Mouse (Mus musculus) E14TG2a.4 (cell line): Measurements from ENCODE around the gene Gramd1b.

Experiments used
- H3K27me3 ChIP-seq: 2 replicates; pipeline ENCODE4 v1.6.1; 2014; ENCODE audit warnings: low read length, control low read depth; ENCODE audit not compliant: insufficient read depth
- H3K36me3 ChIP-seq: 2 replicates; pipeline ENCODE4 v1.6.1; 2014; ENCODE audit warnings: low read length, control low read depth; ENCODE audit not compliant: insufficient read depth
- H3K4me1 ChIP-seq: replicated peaks from 2 replicates; pipeline ENCODE4 v1.6.1; 2014; ENCODE audit warnings: low read depth, low read length, control low read depth
- H3K4me3 ChIP-seq: replicated peaks from 2 replicates; pipeline ENCODE4 v1.5.1; 2014; ENCODE audit warnings: mild to moderate bottlenecking, low read length
- H3K9me3 ChIP-seq: 2 replicates; pipeline ENCODE4 v1.6.1; 2014; ENCODE audit warnings: low read length, control low read depth
- CTCF ChIP-seq: conservative IDR thresholded peaks from 2 replicates; pipeline ENCODE4 v1.5.1; 2014; ENCODE audit warnings: low read length
- NANOG ChIP-seq: IDR thresholded peaks from 2 replicates; pipeline ENCODE4 v1.6.1; 2014; ENCODE audit warnings: borderline replicate concordance, low read length, mixed read lengths
- POU5F1 ChIP-seq: IDR thresholded peaks from 2 replicates; pipeline ENCODE4 v1.6.1; 2014; ENCODE audit warnings: low read length, borderline replicate concordance

Gramd1b gene

GRCm38 (mm10) chr9:40477611-40478010, 53.6 kb downstream of the Gramd1b start:
- H3K4me3 ChIP-seq, result no peak overlapping the region
- TF ChIP-seq NANOG (no peak), POU5F1 (no peak), CTCF (no peak)

DNA sequence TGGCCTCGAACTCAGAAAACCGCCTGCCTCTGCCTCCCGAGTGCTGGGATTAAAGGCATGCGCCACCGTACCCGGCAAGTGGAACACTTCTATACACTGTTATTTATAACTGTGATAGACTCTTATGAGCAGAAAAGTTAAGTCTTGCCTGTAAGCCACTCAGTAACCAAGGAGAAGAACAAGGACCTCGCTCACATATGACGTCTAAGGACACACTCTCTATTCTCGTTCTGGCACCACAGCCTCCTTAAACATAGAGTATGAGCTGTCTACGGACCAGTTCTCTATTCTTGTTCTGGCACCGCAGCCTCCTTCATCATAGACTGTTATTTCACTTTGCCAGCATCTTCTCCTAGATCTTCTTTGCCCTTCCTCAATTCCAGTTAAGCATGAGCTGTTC, 55.1 kb downstream of the Gramd1b start:
- H3K9me3 ChIP-seq, result peaks cover 14% of the 10 kb centered on the region
- no peak overlapping the region for H3K4me3 ChIP-seq
- H3K4me1 ChIP-seq, result no peaks in the 10 kb centered on the region
- TF ChIP-seq NANOG (no peak), POU5F1 (no peak), CTCF (no peak)
- no peaks in the 10 kb centered on the region for H3K36me3 ChIP-seq
- H3K27me3 ChIP-seq, result no peaks in the 10 kb centered on the region

More at GRCm38 (mm10) chr9:40477611-40478010, 53.6 kb downstream of the Gramd1b start:
- Histone ChIP-seq H3K27me3 (no peaks in the 10 kb centered on the region), H3K9me3 (peaks cover 14% of the 10 kb centered on the region), H3K36me3 (no peaks in the 10 kb centered on the region), H3K4me1 (no peaks in the 10 kb centered on the region)

DNA sequence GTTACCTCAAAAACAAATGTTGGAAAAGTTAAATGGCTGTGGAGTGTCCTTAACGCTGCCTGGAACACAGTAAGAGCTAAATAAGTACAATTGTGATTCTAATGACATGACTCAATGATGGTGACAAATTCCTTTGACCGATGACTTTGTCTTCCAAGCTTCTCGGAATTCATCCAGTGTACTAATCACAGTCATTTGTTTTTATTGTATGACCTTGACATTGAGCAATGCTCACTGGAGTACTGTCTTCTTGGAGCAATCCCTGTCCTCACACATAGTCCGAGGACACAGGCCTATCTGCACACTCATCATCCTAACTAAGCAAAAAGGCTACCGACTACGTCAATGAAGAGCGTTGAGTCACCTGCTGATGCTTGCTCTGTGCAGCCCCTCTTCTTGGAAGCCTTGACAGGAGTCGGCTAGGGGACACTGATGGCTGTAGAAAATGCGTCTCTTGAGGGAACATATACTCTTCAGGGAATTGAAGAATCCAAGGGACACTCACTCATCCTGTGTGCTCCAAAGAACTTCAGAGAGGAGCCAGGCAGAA, 58.1 kb downstream of the Gramd1b start:
- Histone ChIP-seq H3K9me3 (0 out of 2 replicates have a peak, but pooled peaks cover under 1% of the 10 kb centered on the region), H3K27me3 (no peaks in the 10 kb centered on the region), H3K36me3 (no peaks in the 10 kb centered on the region), H3K4me3 (no peak overlapping the region), H3K4me1 (no peaks in the 10 kb centered on the region)
- no peak for TF ChIP-seq CTCF
- TF ChIP-seq POU5F1, result no peak
- no peak; the same call in 1 of the 2 replicates for TF ChIP-seq NANOG

- Histone ChIP-seq H3K9me3 (no peaks in the 10 kb centered on the region), H3K4me3 (no peak overlapping the region), H3K27me3 (0 out of 2 replicates have a peak, but pooled peaks cover 4% of the 10 kb centered on the region), H3K36me3 (no peaks in the 10 kb centered on the region), H3K4me1 (no peaks in the 10 kb centered on the region)
- no peak for TF ChIP-seq POU5F1
- no peak for TF ChIP-seq NANOG
- TF ChIP-seq CTCF, result no peak
Observed at GRCm38 (mm10) chr9:40469403-40470137, 61.6 kb downstream of the Gramd1b start.

- H3K4me1 ChIP-seq, result no peaks in the 10 kb centered on the region
- 0 out of 2 replicates have a peak, but pooled peaks cover 4% of the 10 kb centered on the region for H3K27me3 ChIP-seq
- H3K36me3 ChIP-seq, result no peaks in the 10 kb centered on the region
- H3K9me3 ChIP-seq, result no peaks in the 10 kb centered on the region
- no peak overlapping the region for H3K4me3 ChIP-seq
- TF ChIP-seq POU5F1 (no peak), CTCF (no peak), NANOG (no peak)
Observed at GRCm38 (mm10) chr9:40466782-40467181, 64.4 kb downstream of the Gramd1b start.

- no peak for TF ChIP-seq CTCF
- TF ChIP-seq POU5F1, result no peak
- TF ChIP-seq NANOG, result no peak
- no peak overlapping the region for H3K4me3 ChIP-seq
- H3K36me3 ChIP-seq, result no peaks in the 10 kb centered on the region
- H3K9me3 ChIP-seq, result no peaks in the 10 kb centered on the region
- H3K27me3 ChIP-seq, result peaks cover 11% of the 10 kb centered on the region; the same call in 1 of the 2 replicates
- peaks cover 10% of the 10 kb centered on the region for H3K4me1 ChIP-seq
Observed at GRCm38 (mm10) chr9:40465596-40465995, 65.6 kb downstream of the Gramd1b start.

GRCm38 (mm10) chr9:40462401-40462800, 68.8 kb downstream of the Gramd1b start:
- H3K4me1 ChIP-seq, result peaks cover 20% of the 10 kb centered on the region
- H3K9me3 ChIP-seq, result no peaks in the 10 kb centered on the region
- H3K4me3 ChIP-seq, result no peak overlapping the region
- no peak for TF ChIP-seq NANOG
- TF ChIP-seq POU5F1, result no peak
- TF ChIP-seq CTCF, result no peak
- H3K36me3 ChIP-seq, result no peaks in the 10 kb centered on the region
- peaks cover 28% of the 10 kb centered on the region for H3K27me3 ChIP-seq

- H3K9me3 ChIP-seq, result no peaks in the 10 kb centered on the region
- TF ChIP-seq POU5F1 (no peak), NANOG (no peak), CTCF (no peak)
- H3K27me3 ChIP-seq, result peaks cover 44% of the 10 kb centered on the region
- H3K4me3 ChIP-seq, result no peak overlapping the region
- peaks cover 32% of the 10 kb centered on the region for H3K4me1 ChIP-seq
- H3K36me3 ChIP-seq, result no peaks in the 10 kb centered on the region
Observed at GRCm38 (mm10) chr9:40460781-40461180, 70.4 kb downstream of the Gramd1b start.
